Mouse (Mus musculus) brain, embryonic 14.5 days (tissue): ENCODE measurements around the gene Nxph1.

Experiments used
- CTCF ChIP-seq: fragments of 200-500 bp; IDR thresholded peaks from 2 replicates; pipeline ENCODE4 v1.5.1; 2012; ENCODE audit warnings: inconsistent platforms, mild to moderate bottlenecking, moderate library complexity, borderline replicate concordance; ENCODE audit not compliant: insufficient read depth, insufficient read length; ENCODE audit errors: extremely low read depth
- POLR2A ChIP-seq: fragments of 200-500 bp; IDR thresholded peaks from 2 replicates; pipeline ENCODE4 v1.6.1; 2012; ENCODE audit warnings: mild to moderate bottlenecking, inconsistent platforms, borderline replicate concordance; ENCODE audit not compliant: poor library complexity, insufficient read depth, insufficient read length, severe bottlenecking; ENCODE audit errors: extremely low read depth

DNA sequence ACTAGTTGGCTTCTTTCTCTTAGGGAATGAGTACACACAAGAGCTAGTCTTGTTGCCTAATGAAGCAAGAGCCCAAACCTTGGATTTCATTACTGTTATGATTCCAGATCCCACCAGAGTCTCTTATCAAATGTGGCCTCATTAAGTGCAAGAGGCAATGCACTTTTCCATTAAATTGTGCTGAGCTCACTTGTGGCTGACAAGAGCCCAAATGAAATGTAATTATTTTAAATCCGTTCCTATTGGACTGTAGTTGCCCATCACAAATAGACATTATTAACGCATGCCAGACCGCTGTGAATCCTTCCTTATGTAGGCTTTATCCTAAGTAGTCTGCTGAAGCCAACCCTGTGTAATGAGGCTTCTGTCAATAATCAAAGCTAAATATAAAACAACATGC, 118.2 kb downstream of the Nxph1 start:
- TF ChIP-seq CTCF = no peak
- TF ChIP-seq POLR2A = no peak
